Mouse (Mus musculus): Measurements from ENCODE around the gene Myl9.

GRCm38 (mm10) chr2:156769274-156769673 lies 5.9 kb upstream of the Myl9 start:
- no peak for TF ChIP-seq CTCF (IDR thresholded peaks at IDR 0.05; ENCODE audit: control insufficient read depth, insufficient read depth, insufficient read length)
- TF ChIP-seq MYOG (IDR thresholded peaks at IDR 0.05; ENCODE audit: control insufficient read depth, extremely low read depth, insufficient read length): no peak
- TF ChIP-seq FOSL1 (IDR thresholded peaks at IDR 0.05; ENCODE audit: insufficient read depth, low read length, poor library complexity, severe bottlenecking): no peak
- TF ChIP-seq USF1 (IDR thresholded peaks at IDR 0.05; ENCODE audit: low read depth): no peak
- no peak for TF ChIP-seq MAX (IDR thresholded peaks at IDR 0.05)
- TF ChIP-seq MYOD1 (IDR thresholded peaks at IDR 0.05; ENCODE audit: control insufficient read depth, insufficient read length, low read depth): no peak
- TF ChIP-seq CEBPB (IDR thresholded peaks at IDR 0.05; ENCODE audit: low read depth): no peak

Data from C2C12 (cell line).